Mouse (Mus musculus) hindlimb bud, embryonic 11.5 days (tissue): ENCODE results near the gene Gpc6.

ENCODE experiments used
- DNase-seq: peaks from one replicate; pipeline ENCODE4 v3.0.0-alpha.2; 2012; ENCODE audit warnings: low read depth, low spot score; ENCODE audit errors: extremely low spot score

Gene Gpc6

GRCm38 (mm10) chr14:117572213-117572612, 647.1 kb downstream of the Gpc6 start:
- no peak for DNase-seq

- DNase-seq = no peak
These were observed 649.1 kb downstream of the Gpc6 start for GRCm38 (mm10) chr14:117574216-117574615.

GRCm38 (mm10) chr14:117581740-117582139, 656.6 kb downstream of the Gpc6 start:
- no peak for DNase-seq

GRCm38 (mm10) chr14:117599758-117600157, 674.6 kb downstream of the Gpc6 start:
- no peak for DNase-seq

GRCm38 (mm10) chr14:117603837-117604236, 678.7 kb downstream of the Gpc6 start:
- DNase-seq = no peak

GRCm38 (mm10) chr14:117605750-117606149, 680.6 kb downstream of the Gpc6 start:
- DNase-seq = no peak

GRCm38 (mm10) chr14:117611113-117611512, 686.0 kb downstream of the Gpc6 start:
- DNase-seq = no peak

GRCm38 (mm10) chr14:117625100-117625710, 700.1 kb downstream of the Gpc6 start:
- no peak for DNase-seq

GRCm38 (mm10) chr14:117634238-117634940, 709.3 kb downstream of the Gpc6 start:
- no peak for DNase-seq

- no peak for DNase-seq
These were observed 716.7 kb downstream of the Gpc6 start for GRCm38 (mm10) chr14:117641853-117642252.

- DNase-seq = no peak
These were observed 718.0 kb downstream of the Gpc6 start for GRCm38 (mm10) chr14:117643069-117643468.

GRCm38 (mm10) chr14:117648199-117648960, 723.3 kb downstream of the Gpc6 start:
- no peak for DNase-seq

GRCm38 (mm10) chr14:117650141-117650540, 725.0 kb downstream of the Gpc6 start:
- no peak for DNase-seq

GRCm38 (mm10) chr14:117651271-117651670, 726.2 kb downstream of the Gpc6 start:
- peak; percentile 50 for DNase-seq

- DNase-seq = no peak
These were observed 726.8 kb downstream of the Gpc6 start for GRCm38 (mm10) chr14:117651938-117652337.

GRCm38 (mm10) chr14:117655382-117655781, 730.3 kb downstream of the Gpc6 start:
- no peak for DNase-seq

- no peak for DNase-seq
These were observed 734.2 kb downstream of the Gpc6 start for GRCm38 (mm10) chr14:117659198-117659761.

GRCm38 (mm10) chr14:117662261-117662660, 737.1 kb downstream of the Gpc6 start:
- DNase-seq = no peak

GRCm38 (mm10) chr14:117664796-117665195, 739.7 kb downstream of the Gpc6 start:
- no peak for DNase-seq

GRCm38 (mm10) chr14:117666126-117666525, 741.0 kb downstream of the Gpc6 start:
- DNase-seq = no peak

- no peak for DNase-seq
These were observed 748.4 kb downstream of the Gpc6 start for GRCm38 (mm10) chr14:117673541-117673940.

GRCm38 (mm10) chr14:117674482-117674881, 749.4 kb downstream of the Gpc6 start:
- no peak for DNase-seq
